Mouse (Mus musculus): ENCODE data around the gene 4933400A11Rik.

DNA sequence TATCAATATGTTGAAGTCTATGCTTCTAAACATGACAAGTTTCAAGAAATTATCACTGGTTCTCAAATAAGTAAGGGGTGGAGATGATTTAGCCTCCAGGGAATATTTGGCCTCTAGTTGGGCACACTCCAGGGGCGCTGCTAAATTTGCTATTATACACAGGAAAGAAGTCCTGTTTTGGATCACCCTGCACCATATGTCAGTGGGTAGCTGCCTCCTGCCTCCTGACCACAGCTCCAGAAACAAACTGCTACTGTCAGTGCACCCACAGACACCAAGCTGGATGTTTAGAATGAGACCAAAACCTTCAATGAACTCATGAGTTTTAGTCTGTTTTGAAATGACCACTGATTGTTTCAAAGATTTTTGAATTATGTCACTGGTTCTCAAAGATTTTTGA, 34.2 kb upstream of the 4933400A11Rik start:
- no peak for TF ChIP-seq CTCF (conservative IDR thresholded peaks at IDR 0.05; ENCODE audit: insufficient read depth, insufficient read length, low read depth, low read length)
- no peak for TF ChIP-seq POLR2A (IDR thresholded peaks at IDR 0.05; ENCODE audit: low read depth, low read length)

Measured in kidney, adult 2 months (tissue).